Mouse (Mus musculus) spleen, adult 2 months (tissue): Measurements from ENCODE around the gene Tmem182. TPM values are rescaled to one million over a fixed set of nuclear protein-coding genes. Genes with fewer than 3 reads are reported as not detected.

Source experiments
- DNase-seq, 2 experiments: peaks; one replicate each; pipeline versions ENCODE4 v3.0.0 to v3.0.0-alpha.2; 2012 to 2021; ENCODE audit warnings: low spot score in 2 of 2, low read depth in 1 of 2
- H3K27ac ChIP-seq: fragments of 200-500 bp; 2 replicates; pipeline ENCODE4 v1.5.1; 2012; ENCODE audit warnings: low read length, inconsistent platforms; ENCODE audit not compliant: insufficient read depth
- H3K27me3 ChIP-seq: fragments of 200-500 bp; 2 replicates; pipeline ENCODE4 v1.6.1; 2012; ENCODE audit warnings: mild to moderate bottlenecking, moderate library complexity, low read length, inconsistent platforms; ENCODE audit not compliant: control insufficient read depth, insufficient read depth
- H3K36me3 ChIP-seq: fragments of 200-500 bp; 2 replicates; pipeline ENCODE4 v1.6.1; 2012; ENCODE audit warnings: mild to moderate bottlenecking, low read length, inconsistent platforms; ENCODE audit not compliant: control insufficient read depth, insufficient read depth
- H3K4me1 ChIP-seq: fragments of 200-500 bp; 2 replicates; pipeline ENCODE4 v1.6.1; 2011; ENCODE audit warnings: inconsistent platforms; ENCODE audit not compliant: control insufficient read depth, insufficient read depth, insufficient read length
- H3K4me3 ChIP-seq: fragments of 200-500 bp; 2 replicates; pipeline ENCODE4 v1.5.1; 2011; ENCODE audit warnings: mild to moderate bottlenecking, inconsistent platforms; ENCODE audit not compliant: insufficient read depth, insufficient read length; ENCODE audit errors: extremely low read depth
- CTCF ChIP-seq: fragments of 200-500 bp; IDR thresholded peaks from 2 replicates; pipeline ENCODE4 v1.5.1; 2011; ENCODE audit warnings: mild to moderate bottlenecking, inconsistent platforms; ENCODE audit not compliant: insufficient read depth, insufficient read length, insufficient replicate concordance; ENCODE audit errors: extremely low read depth
- POLR2A ChIP-seq: fragments of 200-500 bp; IDR thresholded peaks from 2 replicates; pipeline ENCODE4 v1.6.1; 2011; ENCODE audit warnings: low read depth, low read length, inconsistent platforms
- WGBS: fragments of 180-500 bp; shearing (Covaris S2); methylation state at CpG from one replicate; pipeline ENCODE4 v1.1.7; 2018; 5-methylcytosine and 5-hydroxymethylcytosine counted together
- polyA plus RNA-seq: library from polyadenylated mRNA; depleted of rRNA; stranded (reverse); fragments of >200 nt; gene quantifications from 2 replicates; pipeline ENCODE4 v1.2.3, GENCODE M21; 2012

Tmem182 gene
- polyA plus RNA-seq, 1 experiment: 0.07 TPM

DNA sequence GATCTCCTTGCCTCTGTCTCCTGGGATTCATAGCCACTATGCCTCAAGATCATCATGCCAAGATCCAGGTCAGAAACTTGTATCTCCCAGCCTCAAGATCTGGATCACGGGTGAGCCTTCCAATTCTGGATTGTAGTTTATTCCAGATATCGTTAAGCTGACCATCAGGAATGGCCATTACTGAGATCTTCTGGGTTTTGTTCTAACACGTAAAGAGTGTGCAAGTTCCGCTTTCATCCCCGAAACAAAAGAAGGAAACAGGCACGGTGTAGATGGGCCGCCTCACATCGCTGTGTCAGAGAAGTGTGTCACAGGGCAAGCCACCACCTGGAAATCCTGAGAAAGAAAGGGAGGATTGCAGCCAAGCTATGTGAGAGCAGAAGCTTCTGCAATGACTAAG is 6.3 kb upstream of the Tmem182 start:
- no peak for DNase-seq
- Histone ChIP-seq H3K36me3 (no peaks in the 10 kb centered on the region), H3K4me1 (no peaks in the 10 kb centered on the region), H3K4me3 (no peak overlapping the region), H3K27me3 (no peaks in the 10 kb centered on the region), H3K27ac (no peak overlapping the region)
- TF ChIP-seq POLR2A: no peak
- TF ChIP-seq CTCF: no peak
- 85% methylated on average over 8 of the region's 8 CpGs for WGBS

DNA sequence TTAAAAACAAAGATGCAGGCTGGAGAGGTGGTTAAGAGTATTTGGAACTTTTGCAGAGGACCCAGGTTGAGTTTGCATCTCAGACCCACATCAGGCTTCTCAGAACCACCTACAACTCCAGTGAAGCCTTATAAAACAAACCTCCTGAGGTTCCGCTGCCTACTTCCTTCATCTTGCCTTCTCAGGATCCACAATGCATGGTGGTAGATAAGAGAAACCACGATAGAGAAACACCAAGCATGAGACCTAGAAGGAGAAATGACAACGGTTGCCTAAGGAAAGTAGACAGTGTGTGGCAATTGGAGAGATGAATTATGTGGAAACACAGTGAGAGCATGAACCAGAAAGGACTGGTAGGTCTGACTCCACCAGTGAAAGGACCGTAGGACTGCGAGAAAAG is 4.5 kb upstream of the Tmem182 start:
- TF ChIP-seq CTCF: no peak
- TF ChIP-seq POLR2A: no peak
- H3K4me1 ChIP-seq: no peaks in the 10 kb centered on the region
- H3K36me3 ChIP-seq: no peaks in the 10 kb centered on the region
- WGBS: 55% methylated on average over 5 of the region's 5 CpGs
- H3K4me3 ChIP-seq: no peak overlapping the region
- DNase-seq: no peak
- no peaks in the 10 kb centered on the region for H3K27me3 ChIP-seq
- H3K27ac ChIP-seq: no peak overlapping the region

DNA sequence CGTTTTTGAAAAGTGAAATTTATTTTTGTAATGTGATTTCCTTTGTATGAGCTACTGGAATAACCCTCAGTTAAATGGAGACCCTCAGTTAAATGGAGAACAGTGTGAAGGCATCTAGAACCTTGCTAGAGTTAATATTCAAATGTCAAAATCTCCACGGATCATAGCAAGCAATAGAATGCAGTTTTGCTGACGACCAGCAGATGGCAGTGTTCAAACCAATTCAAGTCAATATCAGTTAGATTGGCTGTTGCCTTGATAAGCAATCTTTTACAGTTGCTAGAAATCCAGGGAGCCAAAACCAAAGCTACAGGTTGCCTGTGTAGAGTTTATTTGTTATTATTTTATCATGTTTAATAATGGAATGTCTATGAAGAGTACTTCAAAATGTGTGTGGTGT is 2.6 kb upstream of the Tmem182 start:
- H3K27me3 ChIP-seq: no peaks in the 10 kb centered on the region
- H3K4me1 ChIP-seq: no peaks in the 10 kb centered on the region
- no peak overlapping the region for H3K4me3 ChIP-seq
- TF ChIP-seq CTCF (0 out of 2 replicates have a peak, but pooled peaks have one; percentile 5), POLR2A (no peak)
- H3K36me3 ChIP-seq: no peaks in the 10 kb centered on the region
- 22% methylated on average over 3 of the region's 3 CpGs for WGBS
- no peak overlapping the region for H3K27ac ChIP-seq
- peak; percentile 18 to 33 for DNase-seq

DNA sequence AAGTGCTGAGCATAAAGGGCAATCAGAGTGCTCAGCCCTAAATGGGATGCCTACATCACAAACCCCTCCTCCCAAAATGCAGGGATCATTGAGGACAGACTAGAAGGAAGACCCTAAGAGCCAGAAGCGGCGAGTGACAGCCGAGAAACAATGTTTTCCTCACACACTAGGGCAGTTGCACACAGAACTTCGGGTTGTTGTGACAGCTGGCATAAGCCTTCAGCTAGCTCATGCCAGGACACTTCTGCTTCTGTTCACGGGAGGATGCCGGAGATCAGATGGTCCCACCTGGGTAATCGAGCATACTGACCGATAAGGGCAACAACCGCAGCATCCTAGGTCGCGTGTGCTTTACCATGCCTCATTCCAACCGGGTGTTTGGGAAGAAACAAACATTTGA is 1.3 kb upstream of the Tmem182 start:
- 88% methylated on average over 12 of the region's 12 CpGs for WGBS

DNA sequence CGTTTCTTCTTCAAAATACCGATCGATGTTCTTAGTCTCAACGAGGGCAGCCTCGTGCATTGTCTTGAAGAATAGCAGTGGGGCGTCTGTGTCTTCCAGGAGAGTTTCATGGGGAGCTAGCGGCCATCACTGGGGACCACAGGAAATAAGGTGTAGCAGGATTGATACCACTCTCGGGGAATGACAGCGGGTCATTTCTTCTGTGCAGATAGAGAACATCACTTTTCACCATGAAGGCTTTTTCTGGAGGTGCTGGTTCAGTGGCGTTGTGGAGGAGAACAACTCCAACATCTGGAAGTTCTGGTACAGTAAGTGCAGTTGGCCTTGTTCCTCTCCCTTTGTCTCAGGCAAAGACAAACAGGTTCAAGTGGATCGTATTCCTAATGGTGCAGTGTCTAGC is 490 bp downstream of the Tmem182 start:
- Histone ChIP-seq H3K27ac (no peak overlapping the region), H3K36me3 (no peaks in the 10 kb centered on the region), H3K4me1 (no peaks in the 10 kb centered on the region), H3K27me3 (no peaks in the 10 kb centered on the region), H3K4me3 (no peak overlapping the region)
- 90% methylated on average over 11 of the region's 11 CpGs for WGBS
- no peak for DNase-seq
- TF ChIP-seq CTCF: no peak
- no peak for TF ChIP-seq POLR2A

More for the DNA sequence above, 1.3 kb upstream of the Tmem182 start:
- Histone ChIP-seq H3K27ac (no peak overlapping the region), H3K27me3 (no peaks in the 10 kb centered on the region), H3K4me3 (no peak overlapping the region), H3K4me1 (no peaks in the 10 kb centered on the region), H3K36me3 (no peaks in the 10 kb centered on the region)
- no peak for TF ChIP-seq POLR2A
- no peak for TF ChIP-seq CTCF
- no peak for DNase-seq

DNA sequence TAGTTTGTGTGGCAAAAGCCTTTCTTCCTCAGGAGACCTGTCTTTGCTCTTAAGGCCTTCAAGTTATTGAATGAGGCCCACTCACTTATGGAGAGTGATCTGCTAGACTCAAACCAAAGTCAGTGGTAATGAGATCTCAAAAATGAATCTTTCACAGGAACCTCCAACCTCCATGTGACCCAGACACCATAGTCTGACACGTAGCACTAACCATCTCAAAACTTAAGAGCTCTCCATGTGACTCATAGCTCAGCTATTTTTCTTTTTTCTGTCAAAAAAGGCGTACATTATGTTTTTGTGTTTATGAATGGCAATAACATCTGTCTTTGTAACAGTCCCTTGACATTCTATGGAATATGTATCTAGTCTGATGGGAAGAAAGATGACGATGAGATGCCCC is 3.2 kb downstream of the Tmem182 start:
- Histone ChIP-seq H3K27ac (no peak overlapping the region), H3K4me3 (no peak overlapping the region)
- 83% methylated on average over 3 of the region's 3 CpGs for WGBS

DNA sequence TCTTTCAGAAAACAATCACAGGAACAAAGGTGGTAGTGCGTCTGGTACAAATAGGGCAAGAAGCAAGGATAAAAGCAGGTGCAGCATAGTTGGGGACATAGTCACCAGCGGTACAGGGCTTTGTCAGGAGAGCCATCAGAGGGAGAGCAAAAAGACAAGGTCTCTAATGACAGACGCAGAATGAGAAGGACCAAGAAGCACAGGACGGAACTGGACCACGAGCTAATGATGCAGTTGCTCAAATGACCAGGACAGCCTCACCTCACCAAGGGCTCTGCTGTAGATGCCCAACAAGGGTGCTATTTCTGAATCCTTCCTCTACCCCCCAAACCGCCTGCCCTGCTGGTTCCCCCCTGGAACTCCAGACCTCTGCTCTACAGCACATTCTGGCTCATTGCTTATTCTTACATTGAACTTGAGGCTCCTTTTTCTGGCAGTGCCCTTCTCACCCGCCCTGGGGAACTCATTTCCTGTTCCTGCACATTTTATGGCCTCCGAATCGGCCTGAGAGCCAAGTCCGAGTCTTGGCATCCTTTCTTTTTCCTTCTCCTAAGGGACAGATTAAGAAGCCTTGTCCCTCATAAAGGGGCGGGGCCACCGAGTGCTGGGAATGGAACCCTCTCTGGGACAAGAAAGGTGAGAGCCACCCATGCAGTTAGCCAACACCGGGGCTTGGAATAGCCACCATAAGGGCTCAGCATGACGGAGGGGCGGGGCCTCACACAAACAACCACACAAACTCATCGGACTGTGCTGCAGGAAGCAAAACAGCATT is 9.9 kb downstream of the Tmem182 start:
- Histone ChIP-seq H3K36me3 (no peaks in the 10 kb centered on the region), H3K27ac (no peak overlapping the region), H3K4me3 (no peak overlapping the region), H3K4me1 (no peaks in the 10 kb centered on the region), H3K27me3 (no peaks in the 10 kb centered on the region)
- 67% methylated on average over 16 of the region's 16 CpGs for WGBS
- TF ChIP-seq POLR2A: no peak
- TF ChIP-seq CTCF: no peak
- DNase-seq: no peak

More for the DNA sequence above, 3.2 kb downstream of the Tmem182 start:
- no peaks in the 10 kb centered on the region for H3K4me1 ChIP-seq
- TF ChIP-seq POLR2A: no peak
- no peak for TF ChIP-seq CTCF
- no peaks in the 10 kb centered on the region for H3K27me3 ChIP-seq
- H3K36me3 ChIP-seq: no peaks in the 10 kb centered on the region
- no peak for DNase-seq
